Mouse (Mus musculus) megakaryocyte, adult 5-6 weeks (primary cell): ENCODE results near the gene Tfap4. TPM values are rescaled to one million over a fixed set of nuclear protein-coding genes. Genes with fewer than 3 reads are reported as not detected.
"Not testable (repeated sequence)": the region's sequence is repeated elsewhere in the genome, so short reads cannot be mapped to it uniquely, and the experiment has no call there.

Experiments used
- ATAC-seq: 2 replicates; pipeline ENCODE4 v1.8.0; 2016; ENCODE audit warnings: mild to moderate bottlenecking, inconsistent platforms; ENCODE audit not compliant: poor library complexity, severe bottlenecking
- total RNA-seq, 2 experiments: library from RNA; stranded (forward) in 1 of 2; stranded (reverse) in 1 of 2; fragments of 153-499, 151-499 nt in 1 of 2; fragments of 221-1000, 200-1000 nt in 1 of 2; gene quantifications; 2 replicates each; pipeline versions ENCODE4 v1.2.3 to v1.2.4; 2015 to 2017

Tfap4 gene
- total RNA-seq, 2 experiments from 2014 or later, result 10.1 to 12.8 TPM

DNA sequence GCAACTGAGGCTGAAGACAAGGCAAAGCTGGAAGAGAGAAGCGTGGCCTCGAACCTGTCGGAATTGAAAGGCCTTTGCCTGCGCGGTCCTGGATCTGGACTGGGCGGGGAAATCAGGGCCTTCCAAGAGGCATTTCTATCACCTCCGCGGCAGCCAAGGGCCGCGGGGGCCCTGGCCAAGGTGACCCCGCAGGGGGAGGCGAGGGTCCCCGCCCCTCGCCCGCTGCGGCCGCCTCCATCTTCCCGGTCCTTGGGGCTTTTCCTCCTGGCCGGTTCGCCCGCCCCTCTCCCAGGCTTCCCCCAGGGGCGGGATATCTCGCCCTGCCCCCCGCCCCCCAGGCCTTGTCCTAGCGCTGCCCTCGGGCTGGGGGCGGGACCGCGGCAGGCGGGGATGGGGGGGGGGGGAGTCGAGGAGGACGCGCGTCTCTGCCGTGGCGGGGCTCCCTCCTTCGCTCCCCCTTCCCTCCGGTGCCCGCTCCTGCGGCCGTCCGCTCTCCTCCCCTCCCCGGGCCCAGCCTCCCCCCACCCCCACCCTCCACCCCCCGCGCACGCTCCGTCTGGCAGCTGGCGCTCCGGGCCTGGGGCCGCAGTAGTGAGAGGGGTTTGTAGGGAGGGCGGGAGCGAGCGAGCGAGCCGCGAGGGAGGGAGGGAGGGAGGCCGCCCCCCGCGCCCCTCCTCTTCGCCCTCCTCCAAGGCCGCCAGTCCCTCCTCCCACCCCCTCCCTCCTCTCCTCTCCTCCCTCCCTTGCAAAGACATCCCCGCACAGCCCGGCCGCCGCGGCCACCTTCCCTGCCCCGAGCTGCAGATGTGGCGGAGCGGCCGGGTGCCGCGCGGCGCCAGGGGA lies 34.5 kb upstream of the Tfap4 start, which contains the start of gene Glis2:
Gene Glis2, plus strand, starts transcription at position 743 of the 843 bp plus-strand sequence.
- ATAC-seq, result peak; percentile 38

- ATAC-seq, result no peak
These were observed 33.5 kb upstream of the Tfap4 start for GRCm38 (mm10) chr16:4592909-4593875.

DNA sequence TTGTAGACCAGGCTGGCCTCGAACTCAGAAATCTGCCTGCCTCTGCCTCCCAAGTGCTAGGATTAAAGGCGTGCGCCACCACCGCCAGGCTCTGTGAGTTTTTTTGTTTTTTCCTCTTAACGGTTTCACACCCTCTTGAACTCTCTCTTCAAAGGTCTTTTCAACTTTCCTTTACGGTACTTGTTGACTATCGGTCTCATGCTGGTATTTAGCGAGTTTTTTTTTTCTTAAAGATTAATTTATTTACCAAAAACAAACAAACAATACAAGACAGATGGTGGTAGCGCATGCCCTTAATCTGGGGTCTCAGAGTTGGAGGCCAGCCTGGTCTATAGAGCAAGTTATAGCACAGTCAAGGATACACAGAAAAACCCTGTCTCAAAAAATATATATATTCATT lies 30.6 kb upstream of the Tfap4 start:
- no peak for ATAC-seq

DNA sequence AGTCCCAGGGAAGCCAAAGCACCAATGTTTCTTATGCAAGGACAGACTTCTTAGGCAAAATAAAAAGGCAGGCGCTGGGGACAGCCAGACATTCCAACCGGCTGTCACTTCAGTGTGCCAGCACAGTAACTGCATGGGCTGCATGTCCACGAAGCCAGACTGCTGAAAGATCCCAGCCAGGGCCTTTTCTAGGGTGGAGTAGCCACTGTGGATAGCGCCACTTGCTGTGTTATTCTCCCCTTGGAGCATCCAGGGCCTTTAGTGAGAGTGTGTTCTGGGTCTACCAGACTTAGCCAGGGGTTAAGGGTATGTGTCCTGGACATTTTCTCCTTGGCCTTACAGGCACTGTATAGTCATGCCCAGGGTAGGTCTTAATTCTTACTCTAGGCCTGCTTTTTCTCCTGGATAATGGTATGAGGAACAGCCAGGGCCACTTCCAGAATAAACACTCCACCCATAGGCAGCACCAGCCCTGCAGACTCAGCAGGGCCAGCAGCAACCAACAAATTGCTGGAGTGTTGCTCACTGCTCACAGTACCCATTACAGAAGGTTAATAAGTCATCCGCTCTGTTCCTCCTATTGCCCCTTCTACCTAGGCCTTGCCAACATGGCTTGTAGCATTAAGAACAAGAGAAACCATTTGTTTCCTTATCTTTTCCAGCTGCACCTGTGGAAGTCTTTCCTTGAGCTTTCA lies 28.0 kb upstream of the Tfap4 start:
- no peak for ATAC-seq

- ATAC-seq, result peak; percentile 97
These were observed 27.0 kb upstream of the Tfap4 start for GRCm38 (mm10) chr16:4586531-4587123.

DNA sequence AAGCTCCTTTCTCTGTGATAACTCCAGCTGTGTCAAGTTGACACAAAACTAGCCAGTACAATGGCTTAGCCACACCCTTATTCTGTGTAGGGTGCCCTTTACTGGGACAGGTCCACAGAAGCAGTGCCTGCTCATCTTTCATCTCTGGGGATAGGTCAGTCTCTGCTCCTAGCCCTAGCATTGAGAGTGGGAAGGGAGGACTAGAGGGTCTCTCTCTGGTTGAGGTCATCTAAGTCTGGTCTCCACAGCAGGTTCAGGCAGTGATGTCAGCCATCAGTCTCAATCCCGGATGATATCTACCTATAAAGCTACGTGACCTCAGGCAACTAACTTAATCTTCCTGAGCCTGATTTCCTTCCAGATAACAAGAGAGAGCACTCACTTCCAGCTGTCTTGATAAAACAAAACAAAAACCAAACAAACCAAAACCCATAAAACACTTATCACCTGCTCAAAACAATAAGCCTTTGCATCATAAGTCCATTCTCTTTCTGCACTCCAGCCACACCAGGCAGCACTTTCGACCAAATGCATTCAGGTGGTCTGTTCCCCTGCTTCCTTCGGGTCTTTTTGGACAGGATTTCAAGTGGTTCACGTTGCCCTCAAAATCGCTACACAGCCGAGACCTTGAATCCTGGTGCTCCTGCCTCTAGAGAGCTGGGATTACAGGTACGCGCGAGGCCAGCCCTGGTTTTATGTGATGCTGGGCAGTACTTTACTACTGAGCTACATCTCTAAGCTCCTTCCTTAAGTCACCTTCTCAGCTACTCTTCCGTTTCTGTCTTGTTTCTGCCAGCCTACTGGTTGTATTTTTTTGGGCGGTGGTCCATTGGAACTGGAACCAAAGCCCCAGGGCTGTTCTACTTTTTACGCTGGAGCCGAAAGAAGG lies 26.2 kb upstream of the Tfap4 start:
- no peak; the same call in 1 of the 2 replicates for ATAC-seq

GRCm38 (mm10) chr16:4584438-4584837 lies 24.8 kb upstream of the Tfap4 start:
- ATAC-seq, result no peak

DNA sequence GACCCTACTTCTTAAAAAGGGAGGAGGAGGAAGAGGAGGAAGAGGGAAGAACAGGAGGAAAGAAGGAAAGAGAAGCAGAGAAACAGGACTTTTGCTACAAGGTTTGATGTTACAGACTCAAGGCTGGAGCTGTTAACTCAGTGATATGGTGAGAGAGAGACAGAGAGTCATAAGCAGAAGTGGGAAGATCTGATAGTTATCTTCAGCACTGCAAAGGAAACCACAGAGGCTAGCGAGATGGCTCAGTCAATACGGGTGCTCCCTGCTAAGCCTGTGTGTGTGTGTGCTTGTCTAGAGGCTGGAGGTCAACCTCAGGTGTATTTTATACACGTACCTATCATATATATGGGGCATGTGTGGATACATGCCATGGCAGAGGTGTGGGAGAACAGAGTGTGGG lies 24.2 kb upstream of the Tfap4 start:
- ATAC-seq, result peak; percentile 31

- not testable (repeated sequence) for ATAC-seq
These were observed 21.5 kb upstream of the Tfap4 start for GRCm38 (mm10) chr16:4581179-4581578.

DNA sequence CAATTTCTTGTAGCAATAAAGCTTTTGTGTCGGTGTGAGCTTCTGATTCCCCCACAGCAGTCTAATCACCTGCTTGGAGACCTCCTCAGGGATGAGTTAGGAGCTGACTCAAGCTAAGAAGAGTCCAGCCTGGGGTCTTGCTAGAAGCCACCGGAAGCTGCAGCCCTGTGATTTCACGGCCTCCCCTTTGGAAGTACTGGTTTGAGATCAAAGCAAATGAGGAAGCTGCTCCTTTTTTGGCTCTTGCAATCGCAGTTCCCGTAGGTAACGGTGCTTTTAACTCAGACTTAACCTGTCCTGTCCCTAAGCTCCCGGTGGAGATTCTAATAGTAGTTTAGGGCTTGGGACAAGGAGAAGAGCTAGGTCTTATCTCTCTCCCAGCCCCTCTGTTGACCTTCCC lies 19.0 kb upstream of the Tfap4 start:
- peak; percentile 72 for ATAC-seq

- peak; percentile 59 for ATAC-seq
These were observed 17.2 kb upstream of the Tfap4 start for GRCm38 (mm10) chr16:4576873-4577272.

- no peak for ATAC-seq
These were observed 16.4 kb upstream of the Tfap4 start for GRCm38 (mm10) chr16:4576038-4576437.

GRCm38 (mm10) chr16:4570737-4571136 lies 11.1 kb upstream of the Tfap4 start:
- ATAC-seq, result no peak

GRCm38 (mm10) chr16:4567912-4568311 lies 8.3 kb upstream of the Tfap4 start:
- ATAC-seq, result peak; percentile 64

DNA sequence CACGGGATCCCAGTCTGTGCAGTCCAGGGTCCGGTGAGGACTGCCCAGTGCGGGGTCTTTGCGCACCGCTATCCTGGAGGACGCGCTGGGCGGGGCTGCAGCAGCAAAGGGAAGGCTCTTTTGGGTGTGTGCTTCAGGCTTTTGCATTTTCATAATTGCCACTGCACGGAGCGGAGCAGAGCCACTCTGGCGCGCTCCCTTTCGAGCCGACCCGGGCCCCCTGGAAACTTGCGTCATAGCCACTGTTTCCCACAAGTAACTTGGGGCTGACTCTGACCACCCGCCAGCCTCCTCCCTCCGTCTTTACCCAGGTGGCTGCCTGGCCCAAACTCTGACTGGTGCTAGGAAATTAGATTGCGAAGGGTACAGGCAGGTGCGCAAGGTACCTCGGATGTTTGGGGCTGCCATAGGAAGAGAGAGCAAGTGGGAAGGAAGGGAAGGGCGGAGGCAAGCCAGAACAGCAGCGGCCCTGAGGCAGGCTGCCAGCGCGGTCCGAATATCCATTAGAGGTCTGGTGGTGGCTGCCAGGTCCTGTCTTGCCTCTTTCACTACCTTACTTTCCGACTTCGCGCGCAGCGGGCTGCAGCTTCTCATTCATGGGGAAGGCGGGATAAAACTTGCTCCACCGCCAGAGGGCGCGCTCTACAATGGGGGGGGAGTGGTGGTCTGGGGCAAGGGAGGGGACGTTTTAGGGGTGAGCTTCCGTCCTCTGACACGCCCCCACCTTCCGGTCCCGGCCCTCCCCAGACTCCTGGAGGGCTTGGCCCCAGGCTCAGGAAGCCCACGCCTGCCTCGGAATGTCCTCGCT lies 695 bp upstream of the Tfap4 start:
- ATAC-seq, result peak; percentile 21

DNA sequence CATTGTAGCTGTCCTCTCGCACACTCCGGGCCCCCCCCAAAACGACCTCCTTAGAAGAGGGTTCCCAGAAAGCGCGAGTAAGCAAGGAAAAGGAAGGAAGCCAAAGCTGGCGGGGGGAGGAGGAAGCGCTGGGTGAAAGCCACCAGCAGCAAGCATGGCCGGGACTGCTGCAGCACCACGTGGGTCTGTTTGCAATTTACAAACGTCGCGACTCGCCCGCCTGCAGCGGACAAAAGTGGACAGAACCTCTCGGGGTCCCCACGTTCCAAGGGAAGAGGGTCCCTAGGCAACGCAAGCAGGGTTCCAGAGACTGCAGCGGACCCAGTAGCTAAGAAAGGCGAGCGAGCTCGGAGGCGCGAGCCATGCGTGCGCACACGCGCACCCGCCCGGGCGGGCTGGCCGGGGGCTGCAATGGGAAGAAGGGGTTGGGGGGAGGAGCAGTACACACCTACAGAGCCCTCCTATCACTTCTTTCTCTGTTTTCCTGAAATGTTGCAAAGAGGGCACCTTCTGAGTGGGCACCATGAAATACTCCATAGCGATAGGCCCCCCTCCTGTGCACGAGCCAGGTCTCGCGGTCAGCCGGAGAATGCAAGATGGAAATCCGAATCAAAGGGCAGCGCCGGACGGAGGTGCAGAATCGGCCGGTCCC lies 548 bp downstream of the Tfap4 start:
- ATAC-seq, result 0 out of 2 replicates have a peak, but pooled peaks have one; percentile 7

DNA sequence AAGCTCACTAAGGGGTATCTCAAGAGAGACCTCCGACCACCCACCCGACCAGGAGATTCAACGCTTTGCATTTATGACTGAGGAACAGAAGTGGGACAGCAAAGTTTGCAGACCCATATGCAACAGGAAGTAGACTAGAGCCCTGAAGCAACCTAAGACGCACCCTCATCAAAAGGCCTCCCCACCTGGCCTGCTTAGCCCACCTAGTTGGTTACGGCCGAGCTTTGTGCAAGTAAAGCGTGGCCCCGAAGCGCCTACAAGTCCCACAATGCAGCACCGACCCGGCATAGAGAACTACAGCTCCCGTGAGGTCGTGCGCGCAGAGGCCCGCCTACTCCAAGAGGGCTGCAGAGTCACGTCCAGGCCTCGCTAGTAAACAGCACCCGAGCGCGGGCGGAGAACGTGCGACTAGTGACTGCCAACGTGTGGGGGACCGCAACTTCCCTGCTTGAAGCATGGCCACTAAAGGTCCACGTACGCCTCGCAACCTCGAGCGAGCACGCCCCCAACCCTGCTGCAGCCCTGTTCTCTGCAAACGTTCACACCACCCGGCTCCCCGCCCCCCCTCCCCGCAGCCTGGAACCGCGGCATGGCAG lies 1.2 kb downstream of the Tfap4 start:
- ATAC-seq, result peak; percentile 88

DNA sequence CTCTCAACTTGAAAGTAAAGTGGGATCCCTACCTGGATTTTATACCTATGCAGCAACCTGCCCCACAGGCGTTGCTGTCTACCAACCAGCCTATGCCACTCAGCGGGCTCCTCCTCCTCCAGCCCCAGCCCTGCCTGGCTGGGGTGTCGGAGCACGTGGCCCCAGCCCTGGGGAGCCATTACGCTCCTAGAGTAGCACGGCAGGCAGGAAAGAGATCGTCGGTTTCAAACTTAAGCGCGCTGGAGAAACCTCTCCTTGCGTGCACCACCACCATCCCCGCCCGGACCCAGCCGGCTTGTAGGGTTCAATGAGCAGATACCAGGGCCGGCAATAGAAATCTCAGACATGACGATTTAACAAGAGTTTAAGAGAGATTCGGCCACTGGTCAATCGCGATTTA lies 1.7 kb downstream of the Tfap4 start:
- peak; percentile 56 for ATAC-seq
